Mouse (Mus musculus): ENCODE measurements at regions not wholly inside any gene's neighbourhood (a gene's known extent, or its start where the extent isn't known, plus 50 kb on each side); places are given as distances from the start of the nearest gene placed in this dataset.

GRCm38 (mm10) chr10:66150966-66151365, 945.0 kb upstream of the Jmjd1c start:
- no peak for TF ChIP-seq ZC3H11A (IDR thresholded peaks at IDR 0.05; ENCODE audit: borderline replicate concordance, low read depth, low read length)
- TF ChIP-seq CHD2 (IDR thresholded peaks at IDR 0.05; ENCODE audit: low read depth, low read length), result no peak
- no peak for TF ChIP-seq ZNF384 (IDR thresholded peaks at IDR 0.05; ENCODE audit: low read depth, low read length)
- no peak for TF ChIP-seq MAFK (IDR thresholded peaks at IDR 0.05; ENCODE audit: insufficient read depth, low read depth, low read length)
- TF ChIP-seq HCFC1 (IDR thresholded peaks at IDR 0.05; ENCODE audit: borderline replicate concordance, insufficient read depth, low read length), result no peak
- Histone ChIP-seq H3K4me3 (ENCODE audit: insufficient read depth in 1 of 2, low read depth in 1 of 2, low read length in 2 of 2, poor library complexity in 1 of 2, severe bottlenecking in 1 of 2) (no peak overlapping the region), H3K36me3 (ENCODE audit: control insufficient read depth, insufficient read depth, low read length, poor library complexity, severe bottlenecking) (no peaks in the 10 kb centered on the region), H3K9ac (ENCODE audit: insufficient read depth, low read depth, low read length, poor library complexity, severe bottlenecking) (no peak overlapping the region), H3K9me3 (ENCODE audit: control insufficient read depth, insufficient read depth, low read depth, low read length) (no peaks in the 10 kb centered on the region), H3K4me1 (ENCODE audit: control insufficient read depth in 2 of 2, insufficient read depth in 2 of 2, low read length in 2 of 2, poor library complexity in 1 of 2) (no peaks in the 10 kb centered on the region), H3K27ac (ENCODE audit: insufficient read depth, low read depth, low read length, poor library complexity, severe bottlenecking) (no peak overlapping the region)
- in situ Hi-C loops (cut with MboI; ENCODE audit: low sequenced_read_pairs in 2 of 2, unreplicated experiment in 2 of 2), result no loop called here
- no peak for DNase-seq (ENCODE audit: low read depth, low spot score)

- Histone ChIP-seq H3K9me3 (ENCODE audit: control insufficient read depth, insufficient read depth, low read depth, low read length) (no peaks in the 10 kb centered on the region), H3K4me1 (ENCODE audit: control insufficient read depth in 2 of 2, insufficient read depth in 2 of 2, low read length in 2 of 2, poor library complexity in 1 of 2) (no peaks in the 10 kb centered on the region), H3K27ac (ENCODE audit: insufficient read depth, low read depth, low read length, poor library complexity, severe bottlenecking) (no peak overlapping the region), H3K36me3 (ENCODE audit: control insufficient read depth, insufficient read depth, low read length, poor library complexity, severe bottlenecking) (no peaks in the 10 kb centered on the region), H3K9ac (ENCODE audit: insufficient read depth, low read depth, low read length, poor library complexity, severe bottlenecking) (no peak overlapping the region), H3K4me3 (ENCODE audit: insufficient read depth in 1 of 2, low read depth in 1 of 2, low read length in 2 of 2, poor library complexity in 1 of 2, severe bottlenecking in 1 of 2) (no peak overlapping the region)
- DNase-seq (ENCODE audit: low read depth, low spot score), result no peak
- in situ Hi-C loops (cut with MboI; ENCODE audit: low sequenced_read_pairs in 2 of 2, unreplicated experiment in 2 of 2), result no loop called here
- no peak for TF ChIP-seq CHD2 (IDR thresholded peaks at IDR 0.05; ENCODE audit: low read depth, low read length)
- TF ChIP-seq HCFC1 (IDR thresholded peaks at IDR 0.05; ENCODE audit: borderline replicate concordance, insufficient read depth, low read length), result no peak
- no peak for TF ChIP-seq ZNF384 (IDR thresholded peaks at IDR 0.05; ENCODE audit: low read depth, low read length)
- TF ChIP-seq MAFK (IDR thresholded peaks at IDR 0.05; ENCODE audit: insufficient read depth, low read depth, low read length), result no peak
- no peak for TF ChIP-seq ZC3H11A (IDR thresholded peaks at IDR 0.05; ENCODE audit: borderline replicate concordance, low read depth, low read length)
These were observed 943.1 kb upstream of the Jmjd1c start for GRCm38 (mm10) chr10:66152777-66153176.

GRCm38 (mm10) chr10:66160916-66161556, 934.9 kb upstream of the Jmjd1c start:
- Histone ChIP-seq H3K9ac (ENCODE audit: insufficient read depth, low read depth, low read length, poor library complexity, severe bottlenecking) (no peak overlapping the region), H3K4me1 (ENCODE audit: control insufficient read depth in 2 of 2, insufficient read depth in 2 of 2, low read length in 2 of 2, poor library complexity in 1 of 2) (no peaks in the 10 kb centered on the region), H3K36me3 (ENCODE audit: control insufficient read depth, insufficient read depth, low read length, poor library complexity, severe bottlenecking) (no peaks in the 10 kb centered on the region), H3K9me3 (ENCODE audit: control insufficient read depth, insufficient read depth, low read depth, low read length) (no peaks in the 10 kb centered on the region), H3K4me3 (ENCODE audit: insufficient read depth in 1 of 2, low read depth in 1 of 2, low read length in 2 of 2, poor library complexity in 1 of 2, severe bottlenecking in 1 of 2) (no peak overlapping the region), H3K27ac (ENCODE audit: insufficient read depth, low read depth, low read length, poor library complexity, severe bottlenecking) (no peak overlapping the region)
- in situ Hi-C loops (cut with MboI; ENCODE audit: low sequenced_read_pairs in 2 of 2, unreplicated experiment in 2 of 2), result no loop called here
- DNase-seq (ENCODE audit: low read depth, low spot score), result no peak
- TF ChIP-seq ZC3H11A (IDR thresholded peaks at IDR 0.05; ENCODE audit: borderline replicate concordance, low read depth, low read length) (no peak), ZNF384 (IDR thresholded peaks at IDR 0.05; ENCODE audit: low read depth, low read length) (no peak), CHD2 (IDR thresholded peaks at IDR 0.05; ENCODE audit: low read depth, low read length) (no peak), HCFC1 (IDR thresholded peaks at IDR 0.05; ENCODE audit: borderline replicate concordance, insufficient read depth, low read length) (no peak), MAFK (IDR thresholded peaks at IDR 0.05; ENCODE audit: insufficient read depth, low read depth, low read length) (no peak)

GRCm38 (mm10) chr10:66172803-66173202, 923.1 kb upstream of the Jmjd1c start:
- no peaks in the 10 kb centered on the region for H3K9me3 ChIP-seq (ENCODE audit: control insufficient read depth, insufficient read depth, low read depth, low read length)
- H3K4me1 ChIP-seq (ENCODE audit: control insufficient read depth in 2 of 2, insufficient read depth in 2 of 2, low read length in 2 of 2, poor library complexity in 1 of 2), result no peaks in the 10 kb centered on the region
- TF ChIP-seq ZC3H11A (IDR thresholded peaks at IDR 0.05; ENCODE audit: borderline replicate concordance, low read depth, low read length), result no peak
- TF ChIP-seq CHD2 (IDR thresholded peaks at IDR 0.05; ENCODE audit: low read depth, low read length), result no peak
- no peak for TF ChIP-seq MAFK (IDR thresholded peaks at IDR 0.05; ENCODE audit: insufficient read depth, low read depth, low read length)
- no peak for TF ChIP-seq HCFC1 (IDR thresholded peaks at IDR 0.05; ENCODE audit: borderline replicate concordance, insufficient read depth, low read length)
- no peak for TF ChIP-seq ZNF384 (IDR thresholded peaks at IDR 0.05; ENCODE audit: low read depth, low read length)
- no peak overlapping the region for H3K4me3 ChIP-seq (ENCODE audit: insufficient read depth in 1 of 2, low read depth in 1 of 2, low read length in 2 of 2, poor library complexity in 1 of 2, severe bottlenecking in 1 of 2)
- H3K27ac ChIP-seq (ENCODE audit: insufficient read depth, low read depth, low read length, poor library complexity, severe bottlenecking), result no peak overlapping the region
- no peaks in the 10 kb centered on the region for H3K36me3 ChIP-seq (ENCODE audit: control insufficient read depth, insufficient read depth, low read length, poor library complexity, severe bottlenecking)
- DNase-seq (ENCODE audit: low read depth, low spot score), result no peak
- no peak overlapping the region for H3K9ac ChIP-seq (ENCODE audit: insufficient read depth, low read depth, low read length, poor library complexity, severe bottlenecking)
- in situ Hi-C loops (cut with MboI; ENCODE audit: low sequenced_read_pairs in 2 of 2, unreplicated experiment in 2 of 2), result no loop called here
